Mouse (Mus musculus) megakaryocyte, embryonic 14.5 days (primary cell): ENCODE results near the gene Hsd11b2.

ENCODE experiments used
- FLI1 ChIP-seq: IDR thresholded peaks from 2 replicates; pipeline ENCODE4 v1.6.1; 2012; ENCODE audit warnings: low read length, inconsistent platforms, mixed read lengths
- GATA1 ChIP-seq: IDR thresholded peaks from 3 replicates; pipeline ENCODE4 v1.6.1; 2012; ENCODE audit warnings: mixed read lengths, low read length, inconsistent platforms, borderline replicate concordance

DNA sequence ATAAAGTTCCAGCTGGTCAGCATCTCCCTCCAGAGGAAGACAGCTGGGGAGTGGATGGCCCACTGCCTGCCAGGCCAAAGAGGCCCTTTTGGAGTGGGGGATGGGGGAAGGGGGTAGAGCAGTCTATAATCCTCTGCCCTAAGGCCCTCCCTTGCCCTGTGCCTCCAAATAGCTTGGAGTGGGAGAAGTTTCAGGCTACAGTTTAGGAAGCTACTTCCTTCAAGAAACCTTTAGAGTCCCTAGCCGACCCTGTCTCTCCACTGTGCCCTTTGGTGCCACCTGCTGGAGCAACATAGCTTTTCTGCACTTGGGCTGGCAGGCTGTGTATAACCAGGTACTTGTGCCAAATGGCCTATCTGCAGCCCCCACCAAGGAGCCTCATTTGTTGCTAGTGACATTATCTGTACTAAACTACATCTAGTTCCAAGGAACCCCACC lies 15.4 kb downstream of the Hsd11b2 start:
- TF ChIP-seq FLI1 (no peak), GATA1 (no peak)
